20 mouse cellular contexts compared by ENCODE assay signal in genomic region chr16:37956076-37956676, GRCm38 (mm10). TPM values are rescaled to one million over a fixed set of nuclear protein-coding genes. Genes with fewer than 3 reads are reported as not detected.
A peak's percentile ranks its signal among the peaks of the same experiment; 100 is the strongest.
DNase-seq lines count a peak whose midpoint lies in the region; ATAC-seq lines count a peak whose summit lies in the region.
"Had no signal": no experiment of that assay in that cellular context is flagged by ENCODE, and none has a peak within 500 bp of the region (broad histone marks: within the 10 kb centered on the region; RNA-seq: fewer than 3 reads in every experiment).

No protein-coding gene starts in this region.

- peak overlapping the region; percentile 48; the same call in 1 of the 2 replicates for H3K27ac ChIP-seq in hindbrain, embryonic 11.5 days (ENCODE audit: low read depth, low read length)
- H3K27ac ChIP-seq in hindbrain, embryonic 14.5 days = no peak overlapping the region
- H3K27ac ChIP-seq in neural tube, embryonic 11.5 days (ENCODE audit: low read depth, low read length) = peak overlapping the region; percentile 67
- H3K27ac ChIP-seq in intestine, embryonic 14.5 days (ENCODE audit: low read depth) = no peak overlapping the region
- H3K27ac ChIP-seq in stomach, embryonic 15.5 days = no peak overlapping the region
- H3K27ac ChIP-seq: embryonic facial prominence, embryonic 12.5 days; neural tube, embryonic 12.5 days had no signal

- H3K9me3 ChIP-seq in hindbrain, embryonic 11.5 days (ENCODE audit: control insufficient read depth, low read length) = no peaks in the 10 kb centered on the region
- H3K9me3 ChIP-seq in hindbrain, embryonic 14.5 days (ENCODE audit: control insufficient read depth, low read length) = no peaks in the 10 kb centered on the region
- no peaks in the 10 kb centered on the region for H3K9me3 ChIP-seq in neural tube, embryonic 11.5 days (ENCODE audit: control insufficient read depth, low read length)
- H3K9me3 ChIP-seq in intestine, embryonic 14.5 days (ENCODE audit: control insufficient read depth, low read length) = no peaks in the 10 kb centered on the region
- H3K9me3 ChIP-seq in stomach, embryonic 15.5 days = no peaks in the 10 kb centered on the region
- H3K9me3 ChIP-seq: embryonic facial prominence, embryonic 12.5 days; neural tube, embryonic 12.5 days had no signal

- H3K9ac ChIP-seq in hindbrain, embryonic 11.5 days (ENCODE audit: low read depth, low read length) = no peak overlapping the region
- no peak overlapping the region for H3K9ac ChIP-seq in hindbrain, embryonic 14.5 days
- H3K9ac ChIP-seq in neural tube, embryonic 11.5 days (ENCODE audit: low read length) = no peak overlapping the region
- no peak overlapping the region for H3K9ac ChIP-seq in intestine, embryonic 14.5 days (ENCODE audit: low read length)
- H3K9ac ChIP-seq in stomach, embryonic 15.5 days = no peak overlapping the region
- H3K9ac ChIP-seq: embryonic facial prominence, embryonic 12.5 days; liver, postnatal 0 days; neural tube, embryonic 12.5 days had no signal

- H3K4me2 ChIP-seq in hindbrain, embryonic 11.5 days (replicated peaks; ENCODE audit: low read depth, low read length) = no peak overlapping the region
- H3K4me2 ChIP-seq in hindbrain, embryonic 14.5 days (replicated peaks) = no peak overlapping the region
- H3K4me2 ChIP-seq in neural tube, embryonic 11.5 days (ENCODE audit: low read depth) = no peak overlapping the region
- peak overlapping the region; percentile 15; the same call in 1 of the 2 replicates for H3K4me2 ChIP-seq in intestine, embryonic 14.5 days (ENCODE audit: low read length)
- H3K4me2 ChIP-seq in stomach, embryonic 15.5 days = no peak overlapping the region
- H3K4me2 ChIP-seq: embryonic facial prominence, embryonic 12.5 days; heart, embryonic 11.5 days; neural tube, embryonic 12.5 days had no signal

- no peak overlapping the region for H3K4me3 ChIP-seq in hindbrain, embryonic 11.5 days (ENCODE audit: low read depth, low read length)
- H3K4me3 ChIP-seq in hindbrain, embryonic 14.5 days (replicated peaks; ENCODE audit: low read length) = no peak overlapping the region
- H3K4me3 ChIP-seq in neural tube, embryonic 11.5 days (ENCODE audit: low read depth, low read length) = no peak overlapping the region
- H3K4me3 ChIP-seq in intestine, embryonic 14.5 days (ENCODE audit: low read depth, low read length) = no peak overlapping the region
- no peak overlapping the region for H3K4me3 ChIP-seq in stomach, embryonic 15.5 days (replicated peaks)
- H3K4me3 ChIP-seq: embryonic facial prominence, embryonic 12.5 days; neural tube, embryonic 12.5 days had no signal

- H3K27me3 ChIP-seq in hindbrain, embryonic 11.5 days (ENCODE audit: control insufficient read depth, insufficient read depth, low read length) = no peaks in the 10 kb centered on the region
- H3K27me3 ChIP-seq in hindbrain, embryonic 14.5 days (ENCODE audit: control insufficient read depth, insufficient read depth, low read length) = no peaks in the 10 kb centered on the region
- no peaks in the 10 kb centered on the region for H3K27me3 ChIP-seq in neural tube, embryonic 11.5 days (ENCODE audit: control insufficient read depth, insufficient read depth, low read length)
- H3K27me3 ChIP-seq in intestine, embryonic 14.5 days (replicated peaks; ENCODE audit: control insufficient read depth, insufficient read depth, low read length) = no peaks in the 10 kb centered on the region
- H3K27me3 ChIP-seq in stomach, embryonic 15.5 days (replicated peaks) = no peaks in the 10 kb centered on the region
- H3K27me3 ChIP-seq: embryonic facial prominence, embryonic 12.5 days; neural tube, embryonic 12.5 days had no signal

- peaks cover 9% of the 10 kb centered on the region; the same call in 1 of the 2 replicates for H3K4me1 ChIP-seq in hindbrain, embryonic 11.5 days (replicated peaks; ENCODE audit: control insufficient read depth, insufficient read depth, low read length)
- 0 out of 2 replicates have a peak, but pooled peaks cover 4% of the 10 kb centered on the region for H3K4me1 ChIP-seq in hindbrain, embryonic 14.5 days (replicated peaks; ENCODE audit: control insufficient read depth, insufficient read depth, low read length)
- peaks cover 4% of the 10 kb centered on the region; the same call in 1 of the 2 replicates for H3K4me1 ChIP-seq in neural tube, embryonic 11.5 days (ENCODE audit: control insufficient read depth, insufficient read depth, low read length)
- peaks cover 5% of the 10 kb centered on the region; the same call in 1 of the 2 replicates for H3K4me1 ChIP-seq in intestine, embryonic 14.5 days (replicated peaks; ENCODE audit: control insufficient read depth, insufficient read depth, low read length)
- no peaks in the 10 kb centered on the region; the same call in none of the 2 replicates for H3K4me1 ChIP-seq in stomach, embryonic 15.5 days

- no peaks in the 10 kb centered on the region for H3K36me3 ChIP-seq in hindbrain, embryonic 11.5 days (ENCODE audit: control insufficient read depth, insufficient read depth, low read length)
- no peaks in the 10 kb centered on the region for H3K36me3 ChIP-seq in hindbrain, embryonic 14.5 days (replicated peaks; ENCODE audit: control insufficient read depth, insufficient read depth)
- no peaks in the 10 kb centered on the region for H3K36me3 ChIP-seq in neural tube, embryonic 11.5 days (ENCODE audit: control insufficient read depth, insufficient read depth, low read length)
- H3K36me3 ChIP-seq in intestine, embryonic 14.5 days (ENCODE audit: control insufficient read depth, insufficient read depth, low read length) = no peaks in the 10 kb centered on the region
- no peaks in the 10 kb centered on the region for H3K36me3 ChIP-seq in stomach, embryonic 15.5 days
- H3K36me3 ChIP-seq: embryonic facial prominence, embryonic 12.5 days; neural tube, embryonic 12.5 days had no signal

- intact Hi-C loops in left cerebral cortex, postnatal 36 days (cut with DNase I) = no loop called here

- WGBS in hindbrain, embryonic 11.5 days = 88% methylated on average over 14 of the region's 14 CpGs
- 88% methylated on average over 14 of the region's 14 CpGs for WGBS in hindbrain, embryonic 14.5 days
- 84% methylated on average over 14 of the region's 14 CpGs for WGBS in neural tube, embryonic 11.5 days
- WGBS in intestine, embryonic 14.5 days = 75% methylated on average over 14 of the region's 14 CpGs
- 77% methylated on average over 14 of the region's 14 CpGs for WGBS in stomach, embryonic 15.5 days

- no peak for DNase-seq in hindbrain, embryonic 11.5 days (ENCODE audit: low spot score)
- DNase-seq in hindbrain, embryonic 14.5 days (ENCODE audit: low spot score) = no peak
- DNase-seq in neural tube, embryonic 11.5 days (ENCODE audit: low spot score) = no peak
- DNase-seq in neural tube, embryonic 10.5 days (ENCODE audit: extremely low spot score, low spot score) = no peak
- DNase-seq in intestine, embryonic 14.5 days (ENCODE audit: low spot score) = peak; percentile 53
- DNase-seq in left cerebral cortex, postnatal 36 days (ENCODE audit: low spot score in 2 of 2) = no peak
- DNase-seq in heart, adult 18-20 months = no peak
- DNase-seq: cerebellum, adult 8-10 months; gastrocnemius, postnatal 14 days; kidney, adult 11 months; liver; liver, postnatal 0 days; right cerebral cortex, postnatal 4 days had no signal

- no peak for ATAC-seq in hindbrain, embryonic 11.5 days (ENCODE audit: low FRiP score)
- ATAC-seq in hindbrain, embryonic 14.5 days (ENCODE audit: low FRiP score) = no peak
- no peak for ATAC-seq in neural tube, embryonic 11.5 days (ENCODE audit: insufficient read depth, low FRiP score, low TSS enrichment)
- peak; percentile 86 for ATAC-seq in intestine, embryonic 14.5 days (replicated peaks; ENCODE audit: low FRiP score, low TSS enrichment, low read depth)
- peak; percentile 32; the same call in 1 of the 2 replicates for ATAC-seq in stomach, embryonic 15.5 days (ENCODE audit: insufficient read depth, low FRiP score, low read depth)
- ATAC-seq: activated CD4-positive, CD25-positive, alpha-beta regulatory T cell, adult 4 months; liver, postnatal 0 days had no signal

RNA-seq across cellular contexts. Expression of gene Gpr156, which starts 39.9 kb away (rescaled TPM):
- 4.0 and 4.8 TPM in 2 replicates for polyA plus RNA-seq in hindbrain, embryonic 11.5 days (2014; fragmentation: Nextera tagmentation; extraction: Ambion mirVana)
- polyA plus RNA-seq in hindbrain, embryonic 14.5 days (2014; fragmentation: Nextera tagmentation; extraction: Ambion mirVana) = 3.5 and 3.9 TPM in 2 replicates
- polyA plus RNA-seq in neural tube, embryonic 11.5 days (2014; fragmentation: Nextera tagmentation; extraction: Ambion mirVana) = 7.1 and 7.8 TPM in 2 replicates
- polyA plus RNA-seq in intestine, embryonic 14.5 days (2014; fragmentation: Nextera tagmentation; extraction: Ambion mirVana) = 0.42 and 0.61 TPM in 2 replicates
- 0.18 and 0.22 TPM in 2 replicates for polyA plus RNA-seq in stomach, embryonic 15.5 days (2015; fragmentation: Nextera tagmentation; extraction: Ambion mirVana)
- under 1 TPM; 0.39 to 0.54 TPM for total RNA-seq in left cerebral cortex, postnatal 36 days (2021)
- total RNA-seq in heart, adult 18-20 months (2021) = under 1 TPM in 1 of 2 experiments, not detected in 1; 0.05 TPM
- total RNA-seq: common myeloid progenitor, adult 5-6 weeks; heart, postnatal 25 days had no signal
- polyA plus RNA-seq: activated CD4-positive, CD25-positive, alpha-beta regulatory T cell, adult 4 months had no signal

Comparison
In these comparisons a context has a peak if more than half of its experiments do, and no peak if none do; other contexts are left out.
1. H3K27ac ChIP-seq: peak in hindbrain, embryonic 11.5 days (single experiment) and neural tube, embryonic 11.5 days (single experiment); none in hindbrain, embryonic 14.5 days (single experiment), intestine, embryonic 14.5 days (single experiment) and stomach, embryonic 15.5 days (single experiment).
2. ATAC-seq: peak in intestine, embryonic 14.5 days (single experiment) and stomach, embryonic 15.5 days (single experiment); none in hindbrain, embryonic 11.5 days (single experiment), hindbrain, embryonic 14.5 days (single experiment) and neural tube, embryonic 11.5 days (single experiment).